Mouse (Mus musculus) testis, postnatal 14 days (tissue): ENCODE measurements at regions not wholly inside any gene's neighbourhood (a gene's known extent, or its start where the extent isn't known, plus 50 kb on each side); places are given as distances from the start of the nearest gene placed in this dataset.

Experiments
- DNase-seq: peaks from one replicate; pipeline ENCODE4 v3.0.0; 2021; ENCODE audit warnings: low spot score

GRCm38 (mm10) chr13:48717036-48717435 lies 54.2 kb downstream of the Barx1 start:
- DNase-seq: no peak

DNA sequence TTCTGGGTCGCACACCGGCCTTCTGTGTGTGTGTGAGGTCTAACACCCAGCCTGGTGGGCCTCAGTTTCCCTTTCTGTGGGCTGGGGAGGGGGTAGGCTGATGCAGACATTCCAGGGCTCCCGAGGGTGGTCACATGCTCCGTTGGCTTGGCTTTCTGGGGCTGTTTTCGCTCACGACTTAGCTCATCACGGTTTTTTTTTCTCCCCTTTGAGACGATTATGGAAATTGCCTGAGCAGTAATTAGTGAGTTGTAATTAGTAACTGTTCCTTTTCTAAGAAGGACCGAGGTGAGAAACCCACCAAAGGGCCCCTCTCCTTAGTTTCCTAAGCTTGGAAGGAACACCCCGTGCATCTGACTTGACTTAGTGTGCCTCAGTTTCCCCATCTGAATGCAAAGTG lies 54.7 kb downstream of the Barx1 start:
- no peak for DNase-seq

DNA sequence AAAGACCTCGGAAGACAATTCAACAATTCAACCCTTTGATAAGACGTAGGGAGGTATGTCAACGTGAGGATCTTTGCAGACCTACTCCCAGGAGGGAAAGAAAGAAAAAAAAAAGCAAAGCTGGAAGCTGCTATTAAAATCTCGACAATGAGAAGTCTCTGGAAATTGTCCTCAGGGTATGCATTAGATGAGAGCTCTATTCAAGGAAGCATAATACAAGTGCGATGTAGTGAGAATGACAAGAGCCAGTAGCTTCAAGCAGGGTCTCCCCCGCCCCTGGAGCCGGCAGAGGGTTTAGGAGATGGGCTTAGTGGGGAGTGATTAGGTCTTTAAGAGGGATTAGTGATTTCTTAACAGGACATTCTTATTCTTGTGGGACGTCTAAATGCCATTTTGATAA lies 60.9 kb downstream of the Barx1 start:
- DNase-seq: no peak

GRCm38 (mm10) chr13:48726430-48726829 lies 63.6 kb downstream of the Barx1 start:
- no peak for DNase-seq

DNA sequence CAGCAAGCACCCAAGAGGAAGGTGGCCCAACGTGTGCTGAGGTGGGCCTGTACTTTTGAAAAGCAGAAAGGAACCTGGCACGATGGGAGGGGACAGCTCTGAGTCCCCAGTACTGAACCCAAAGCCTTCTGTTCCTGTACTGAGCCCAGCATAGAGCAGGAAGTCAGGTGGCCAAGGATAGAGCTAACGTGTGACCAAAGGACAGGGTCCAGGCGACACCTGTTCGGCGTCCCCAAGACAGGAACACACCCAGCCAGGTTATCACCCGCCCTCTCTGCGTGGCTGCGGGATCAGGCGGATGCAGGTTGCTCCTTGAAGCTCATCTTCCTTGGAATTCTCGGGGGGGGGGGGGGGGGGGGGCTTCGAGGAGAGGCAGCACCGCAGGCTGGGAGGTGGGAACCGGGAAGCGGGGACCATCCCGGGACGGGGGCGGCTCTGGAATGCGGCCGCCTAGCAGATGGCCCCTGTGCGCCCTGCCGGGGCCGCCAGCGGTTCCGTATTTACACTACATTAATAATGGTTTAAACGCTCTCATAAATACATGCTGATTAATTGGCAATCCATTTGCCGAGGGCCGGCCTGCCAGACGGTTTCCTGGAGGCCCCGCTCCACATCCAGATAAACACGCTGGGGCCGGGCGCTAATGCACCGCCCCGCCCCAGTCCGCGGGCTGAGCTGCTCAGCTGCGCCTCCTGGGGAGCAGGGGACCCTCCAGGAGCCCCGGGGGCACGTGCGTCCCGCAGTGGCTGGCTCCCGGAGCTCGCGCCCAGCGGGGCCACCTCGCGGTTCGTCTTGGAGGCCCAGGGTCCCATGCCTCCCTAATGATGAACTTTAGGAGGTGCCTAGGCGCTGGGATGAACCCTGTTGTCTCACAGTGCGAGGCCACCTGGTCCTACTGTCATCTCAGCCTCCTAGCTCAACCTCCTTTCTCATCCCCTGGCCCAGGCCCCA lies 68.5 kb downstream of the Barx1 start:
- no peak for DNase-seq

DNA sequence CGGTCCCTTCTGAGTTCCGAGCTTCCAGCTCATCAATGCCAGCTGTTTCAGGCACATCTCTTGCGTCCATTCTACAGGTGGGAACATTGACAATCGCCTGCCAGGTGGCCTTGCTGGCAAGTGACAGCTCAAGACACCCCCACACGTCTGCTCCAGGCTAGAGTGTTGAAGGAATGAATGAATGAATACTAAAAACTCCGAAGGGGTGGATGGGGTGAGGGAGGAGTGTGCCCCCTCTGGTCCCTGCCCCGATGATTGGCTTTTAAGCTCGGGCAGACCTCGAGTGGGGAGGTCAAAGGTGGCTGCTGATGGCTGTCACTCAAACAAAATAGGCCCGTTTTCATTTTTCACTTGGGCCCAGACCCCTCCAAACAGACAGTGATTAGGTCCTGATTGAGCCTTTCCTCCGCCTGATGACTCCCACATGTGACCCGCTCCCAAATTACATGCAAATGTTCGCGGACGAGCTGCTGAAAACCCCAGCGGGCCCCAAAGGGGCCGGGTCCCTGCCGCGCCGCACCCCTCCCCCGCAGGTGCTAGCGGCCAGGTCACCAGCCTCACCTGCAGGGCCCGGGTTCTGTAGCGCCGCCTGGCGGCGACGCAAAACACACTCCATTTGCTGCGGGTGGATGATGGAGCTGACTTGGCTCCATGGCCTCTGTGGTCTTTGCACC lies 69.5 kb downstream of the Barx1 start:
- DNase-seq: peak; percentile 70

DNA sequence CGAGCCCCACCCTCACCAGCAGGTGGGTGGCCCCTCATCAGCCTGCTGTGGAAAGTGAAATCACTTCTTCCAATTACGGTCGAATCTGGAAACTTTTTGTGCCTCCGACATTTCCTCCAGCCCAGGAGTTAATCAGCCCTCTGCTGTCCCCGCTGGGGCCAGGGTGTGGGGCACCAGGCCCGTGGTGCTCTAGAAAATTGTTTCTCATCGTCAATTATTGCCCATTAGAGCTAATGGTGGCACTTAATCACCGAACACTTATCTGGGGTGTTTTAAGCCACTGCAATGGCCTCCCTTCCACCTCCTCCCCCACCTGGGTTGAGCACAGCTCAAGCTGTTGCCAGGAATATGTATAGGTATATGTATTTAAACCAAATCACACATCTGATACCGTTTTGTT lies 72.2 kb downstream of the Barx1 start:
- DNase-seq: no peak

DNA sequence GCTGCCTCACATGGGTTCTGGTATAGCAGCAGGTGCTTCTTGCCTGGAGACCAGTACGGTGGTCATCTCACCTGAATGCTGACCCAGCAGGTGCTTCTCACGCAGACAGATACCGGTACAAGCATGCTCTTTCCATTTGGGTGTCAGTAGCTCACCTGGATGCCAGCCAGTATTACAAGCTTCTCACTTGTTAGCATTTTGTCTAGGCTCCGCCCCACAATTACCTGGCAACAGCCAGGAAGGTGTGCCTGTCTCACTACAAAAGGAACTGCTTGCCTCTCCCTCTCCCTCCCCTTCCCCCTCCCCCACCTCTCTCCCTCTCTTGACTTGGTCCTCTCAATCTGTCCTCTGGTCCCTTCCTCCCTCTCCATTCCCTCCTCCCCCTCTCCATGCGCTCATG lies 82.8 kb downstream of the Barx1 start:
- no peak for DNase-seq

- no peak for DNase-seq
Observed at GRCm38 (mm10) chr13:48746301-48746700, 83.5 kb downstream of the Barx1 start.
